Mouse (Mus musculus) ES-Bruce4 (cell line): ENCODE results near the gene Hes6.

Experiments used
- CTCF ChIP-seq: IDR thresholded peaks from one replicate; pipeline ENCODE4 v1.8.1; 2011; ENCODE audit warnings: low read depth, low read length
- POLR2A ChIP-seq: IDR thresholded peaks from one replicate; pipeline ENCODE4 v1.8.1; 2011; ENCODE audit warnings: low read length; ENCODE audit not compliant: insufficient read depth

DNA sequence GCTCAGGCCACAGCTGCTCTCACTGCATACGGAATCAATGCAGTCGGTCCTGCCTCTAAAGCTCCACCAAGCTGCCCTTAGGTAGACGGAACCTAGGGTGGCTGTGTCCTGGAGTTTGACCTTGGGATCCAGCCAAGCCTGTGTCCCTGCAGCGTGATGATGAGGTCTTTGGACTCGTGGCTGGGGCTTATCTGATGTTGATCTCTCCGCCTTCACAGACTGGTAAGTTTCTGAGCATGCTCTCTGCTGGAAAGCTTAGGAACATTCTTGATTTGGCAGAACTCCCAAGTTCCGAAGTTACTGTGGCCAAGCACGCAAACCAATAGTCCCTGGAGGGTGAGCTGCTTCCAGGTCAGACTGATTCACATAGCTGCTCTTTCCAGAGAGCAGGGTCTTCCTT is 32.2 kb upstream of the Hes6 start:
- TF ChIP-seq CTCF = no peak
- no peak for TF ChIP-seq POLR2A
